Mouse (Mus musculus) myocyte (in vitro differentiated cells): Measurements from ENCODE around the gene Tubg2. TPM values are rescaled to one million over a fixed set of nuclear protein-coding genes. Genes with fewer than 3 reads are reported as not detected.

ENCODE experiments used
- H3K27me3 ChIP-seq: one replicate; pipeline ENCODE4 v1.6.1; 2011; ENCODE audit not compliant: control insufficient read depth, insufficient read depth, insufficient read length
- H3K36me3 ChIP-seq: one replicate; pipeline ENCODE4 v1.6.1; 2011; ENCODE audit not compliant: control insufficient read depth, insufficient read depth
- H3K4me2 ChIP-seq: one replicate; pipeline ENCODE4 v1.6.1; 2011; ENCODE audit warnings: low read depth, control low read depth
- H3K4me3 ChIP-seq: one replicate; pipeline ENCODE4 v1.5.1; 2011; ENCODE audit warnings: mild to moderate bottlenecking, control low read depth, moderate library complexity
- H3K79me2 ChIP-seq: one replicate; pipeline ENCODE4 v1.6.1; 2011; ENCODE audit not compliant: control insufficient read depth, insufficient read depth
- H3ac ChIP-seq: one replicate; pipeline ENCODE4 v1.6.1; 2011; ENCODE audit not compliant: control insufficient read depth, insufficient read length
- CEBPB ChIP-seq: IDR thresholded peaks from 2 replicates; pipeline ENCODE4 v1.6.1; 2011; ENCODE audit warnings: mild to moderate bottlenecking, moderate library complexity; ENCODE audit not compliant: poor library complexity, insufficient read depth, severe bottlenecking
- E2F4 ChIP-seq: IDR thresholded peaks from one replicate; pipeline ENCODE4 v1.6.1; 2011; ENCODE audit warnings: mild to moderate bottlenecking, control low read depth, moderate library complexity; ENCODE audit not compliant: insufficient read depth
- MAX ChIP-seq: IDR thresholded peaks from one replicate; pipeline ENCODE4 v1.6.1; 2011; ENCODE audit warnings: low read depth, mild to moderate bottlenecking, control low read depth
- MYOD1 ChIP-seq, 3 experiments: IDR thresholded peaks; one replicate each; pipeline ENCODE4 v1.6.1; 2011; ENCODE audit warnings: control low read depth in 2 of 3, low read depth in 2 of 3, mild to moderate bottlenecking in 2 of 3, moderate library complexity in 1 of 3; ENCODE audit not compliant: insufficient read length in 2 of 3, control insufficient read depth in 1 of 3
- MYOG ChIP-seq, 3 experiments: IDR thresholded peaks; one replicate each; pipeline ENCODE4 v1.6.1; 2011; ENCODE audit warnings: control low read depth in 2 of 3, low read depth in 2 of 3, mild to moderate bottlenecking in 2 of 3; ENCODE audit not compliant: insufficient read length in 2 of 3, control insufficient read depth in 1 of 3, insufficient read depth in 1 of 3
- POLR2A ChIP-seq: IDR thresholded peaks from one replicate; pipeline ENCODE4 v1.6.1; 2011; ENCODE audit warnings: low read depth, mild to moderate bottlenecking, control low read depth, moderate library complexity; ENCODE audit not compliant: insufficient read length
- POLR2AphosphoS2 ChIP-seq: IDR thresholded peaks from one replicate; pipeline ENCODE4 v1.6.1; 2011; ENCODE audit warnings: low read depth, control low read depth; ENCODE audit not compliant: insufficient read length
- REST ChIP-seq: IDR thresholded peaks from one replicate; pipeline ENCODE4 v1.6.1; 2011; ENCODE audit warnings: mild to moderate bottlenecking, control low read depth, moderate library complexity; ENCODE audit not compliant: insufficient read depth, insufficient read length
- SRF ChIP-seq: IDR thresholded peaks from one replicate; pipeline ENCODE4 v1.6.1; 2011; ENCODE audit warnings: low read depth; ENCODE audit not compliant: control insufficient read depth, insufficient read length
- TCF12 ChIP-seq: IDR thresholded peaks from one replicate; pipeline ENCODE4 v1.6.1; 2011; ENCODE audit warnings: mild to moderate bottlenecking, control low read depth; ENCODE audit not compliant: poor library complexity, insufficient read depth, severe bottlenecking
- TCF3 ChIP-seq: IDR thresholded peaks from one replicate; pipeline ENCODE4 v1.6.1; 2011; ENCODE audit warnings: low read depth, control low read depth; ENCODE audit not compliant: insufficient read length
- USF1 ChIP-seq: IDR thresholded peaks from one replicate; pipeline ENCODE4 v1.6.1; 2011; ENCODE audit warnings: low read depth, mild to moderate bottlenecking, control low read depth, moderate library complexity
- polyA plus RNA-seq: library from polyadenylated mRNA; unstranded; fragments of >200 nt; fragmentation: generic; extraction: Trizol; gene quantifications from one replicate; pipeline ENCODE4 v1.2.1, GENCODE M21; 2012; ENCODE audit warnings: missing spikeins

Tubg2 gene
- polyA plus RNA-seq, 1 experiment: 0.18 TPM

- peaks cover 14% of the 10 kb centered on the region for H3K36me3 ChIP-seq
- H3K4me2 ChIP-seq: no peak overlapping the region
- no peak overlapping the region for H3ac ChIP-seq
- H3K27me3 ChIP-seq: no peaks in the 10 kb centered on the region
- H3K79me2 ChIP-seq: no peaks in the 10 kb centered on the region
- H3K4me3 ChIP-seq: no peak overlapping the region
- TF ChIP-seq POLR2A (no peak), CEBPB (no peak), E2F4 (no peak), TCF3 (no peak), TCF12 (no peak), MAX (no peak), SRF (no peak), USF1 (no peak), MYOD1 (IDR thresholded peaks at IDR 0.05; ENCODE audit: control insufficient read depth in 1 of 3, insufficient read length in 2 of 3, low read depth in 2 of 3) (no peak), MYOG (IDR thresholded peaks at IDR 0.05; ENCODE audit: control insufficient read depth in 1 of 3, insufficient read depth in 1 of 3, insufficient read length in 2 of 3, low read depth in 2 of 3) (no peak), REST (no peak), POLR2AphosphoS2 (no peak)
These were observed 38.9 kb downstream of the Tubg2 start for GRCm38 (mm10) chr11:101194643-101195042.

GRCm38 (mm10) chr11:101195101-101195500, 39.4 kb downstream of the Tubg2 start:
- H3K4me3 ChIP-seq: no peak overlapping the region
- H3K79me2 ChIP-seq: no peaks in the 10 kb centered on the region
- peaks cover 16% of the 10 kb centered on the region for H3K36me3 ChIP-seq
- no peak overlapping the region for H3ac ChIP-seq
- H3K4me2 ChIP-seq: no peak overlapping the region
- no peak for TF ChIP-seq TCF3
- TF ChIP-seq CEBPB: no peak
- TF ChIP-seq E2F4: no peak
- no peak for TF ChIP-seq REST
- no peaks in the 10 kb centered on the region for H3K27me3 ChIP-seq

- no peak overlapping the region for H3K4me2 ChIP-seq
- no peak for TF ChIP-seq USF1
- no peak for TF ChIP-seq CEBPB
- no peak for TF ChIP-seq E2F4
- no peak for TF ChIP-seq SRF
- no peak for TF ChIP-seq REST
- no peak for TF ChIP-seq TCF12
- TF ChIP-seq POLR2A: no peak
- TF ChIP-seq TCF3: no peak
- TF ChIP-seq POLR2AphosphoS2: no peak
- TF ChIP-seq MAX: no peak
- TF ChIP-seq MYOG (IDR thresholded peaks at IDR 0.05; ENCODE audit: control insufficient read depth in 1 of 3, insufficient read depth in 1 of 3, insufficient read length in 2 of 3, low read depth in 2 of 3): no peak
- no peak for TF ChIP-seq MYOD1 (IDR thresholded peaks at IDR 0.05; ENCODE audit: control insufficient read depth in 1 of 3, insufficient read length in 2 of 3, low read depth in 2 of 3)
These were observed 39.9 kb downstream of the Tubg2 start for GRCm38 (mm10) chr11:101195571-101195970.

GRCm38 (mm10) chr11:101196175-101196574, 40.5 kb downstream of the Tubg2 start:
- Histone ChIP-seq H3K36me3 (peaks cover 16% of the 10 kb centered on the region), H3K4me2 (no peak overlapping the region), H3K4me3 (no peak overlapping the region), H3K79me2 (no peaks in the 10 kb centered on the region), H3K27me3 (no peaks in the 10 kb centered on the region), H3ac (no peak overlapping the region)
- TF ChIP-seq E2F4: no peak
- no peak for TF ChIP-seq TCF3
- no peak for TF ChIP-seq POLR2AphosphoS2
- no peak for TF ChIP-seq SRF
- no peak for TF ChIP-seq REST
- no peak for TF ChIP-seq USF1
- no peak for TF ChIP-seq MAX
- no peak for TF ChIP-seq MYOG (IDR thresholded peaks at IDR 0.05; ENCODE audit: control insufficient read depth in 1 of 3, insufficient read depth in 1 of 3, insufficient read length in 2 of 3, low read depth in 2 of 3)
- no peak for TF ChIP-seq POLR2A
- TF ChIP-seq TCF12: no peak
- TF ChIP-seq CEBPB: no peak
- no peak for TF ChIP-seq MYOD1 (IDR thresholded peaks at IDR 0.05; ENCODE audit: control insufficient read depth in 1 of 3, insufficient read length in 2 of 3, low read depth in 2 of 3)

More at GRCm38 (mm10) chr11:101195571-101195970, 39.9 kb downstream of the Tubg2 start:
- H3ac ChIP-seq: no peak overlapping the region
- peaks cover 16% of the 10 kb centered on the region for H3K36me3 ChIP-seq
- H3K4me3 ChIP-seq: no peak overlapping the region
- no peaks in the 10 kb centered on the region for H3K27me3 ChIP-seq
- no peaks in the 10 kb centered on the region for H3K79me2 ChIP-seq

GRCm38 (mm10) chr11:101199555-101199954, 43.8 kb downstream of the Tubg2 start:
- TF ChIP-seq CEBPB (no peak), E2F4 (no peak), POLR2AphosphoS2 (no peak), USF1 (no peak), MYOG (IDR thresholded peaks at IDR 0.05; ENCODE audit: control insufficient read depth in 1 of 3, insufficient read depth in 1 of 3, insufficient read length in 2 of 3, low read depth in 2 of 3) (no peak), SRF (no peak), REST (no peak)
- no peaks in the 10 kb centered on the region for H3K79me2 ChIP-seq
- peaks cover 34% of the 10 kb centered on the region for H3K36me3 ChIP-seq
- H3K27me3 ChIP-seq: no peaks in the 10 kb centered on the region
- H3K4me3 ChIP-seq: no peak overlapping the region
- no peak overlapping the region for H3ac ChIP-seq
- no peak overlapping the region for H3K4me2 ChIP-seq
